Mouse (Mus musculus): ENCODE results near the gene Ap2b1. TPM values are rescaled to one million over a fixed set of nuclear protein-coding genes. Genes with fewer than 3 reads are reported as not detected.

Gene Ap2b1
- total RNA-seq (2023): 85.4 and 108 TPM in 2 replicates

DNA sequence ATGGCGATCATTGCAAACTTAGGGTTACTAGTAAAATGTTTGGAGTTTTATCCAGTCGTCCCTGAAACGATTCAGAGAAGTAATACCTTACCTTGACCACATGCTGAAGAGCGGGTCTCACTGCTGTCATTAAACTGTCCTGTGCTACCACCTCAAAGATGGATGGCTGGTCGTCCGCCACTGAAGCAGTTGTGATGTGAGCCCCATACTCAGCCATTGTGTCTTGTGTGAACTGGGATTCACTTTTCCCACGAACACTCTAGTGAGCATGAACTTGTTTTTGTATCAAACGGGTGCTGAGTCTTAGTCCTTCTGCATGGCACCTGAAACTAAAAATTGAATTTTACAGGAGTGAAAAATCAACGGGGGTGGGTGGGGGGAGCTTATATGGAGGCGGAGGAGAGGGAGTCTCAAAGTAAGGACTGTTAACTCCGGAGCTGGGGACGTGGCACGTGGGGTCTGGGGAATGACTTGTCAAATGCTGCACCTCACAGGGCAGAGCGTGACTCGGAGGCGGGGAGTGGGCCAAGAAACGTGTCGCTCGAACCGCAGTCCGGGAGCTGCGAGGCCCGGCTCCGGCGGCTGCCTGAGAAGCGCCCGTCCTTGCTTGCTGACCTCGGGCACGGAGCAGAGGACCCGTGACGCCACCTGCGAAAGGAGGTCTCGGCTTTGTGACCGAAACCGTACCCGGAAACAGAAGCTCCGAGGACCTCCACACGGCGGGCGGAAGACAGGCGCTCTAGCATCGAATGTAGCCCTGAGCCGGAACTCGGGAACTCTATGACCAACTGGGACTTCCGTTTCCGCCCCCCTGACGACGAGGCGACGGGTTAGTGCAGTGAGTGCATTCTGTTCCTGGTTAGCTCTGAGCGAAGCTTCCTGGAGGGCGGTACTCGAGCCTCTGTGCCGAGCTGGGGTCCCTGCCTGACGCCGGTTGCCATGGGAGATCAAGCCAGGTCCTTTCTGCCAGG, at the start of gene Ap2b1:
Gene Ap2b1 (plus strand): TSS at position 800 of the 971 bp plus-strand sequence.

DNA sequence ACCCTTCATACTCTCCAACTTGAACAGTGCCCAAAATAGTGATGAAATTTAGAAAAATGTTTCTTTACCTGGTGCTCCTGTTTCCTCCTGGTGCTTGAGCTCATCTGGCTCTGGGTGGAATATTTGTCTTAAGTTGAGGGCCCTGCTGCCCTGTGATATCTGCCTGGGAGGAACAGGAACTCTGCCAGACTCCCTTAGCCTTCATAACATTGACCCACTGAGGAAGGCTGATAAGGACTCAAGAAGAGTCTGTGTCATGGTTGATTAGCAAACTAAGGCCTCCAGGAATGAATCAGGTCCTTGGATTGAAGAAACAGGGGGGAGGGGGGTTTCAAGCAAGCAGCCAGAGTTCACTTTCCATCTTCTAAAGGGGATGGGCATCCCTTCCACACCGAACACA, 12.3 kb upstream of the Ap2b1 start, which contains the start of gene Slfn14:
Gene Slfn14 (minus strand): TSS at position 161 of the 400 bp plus-strand sequence.

DNA sequence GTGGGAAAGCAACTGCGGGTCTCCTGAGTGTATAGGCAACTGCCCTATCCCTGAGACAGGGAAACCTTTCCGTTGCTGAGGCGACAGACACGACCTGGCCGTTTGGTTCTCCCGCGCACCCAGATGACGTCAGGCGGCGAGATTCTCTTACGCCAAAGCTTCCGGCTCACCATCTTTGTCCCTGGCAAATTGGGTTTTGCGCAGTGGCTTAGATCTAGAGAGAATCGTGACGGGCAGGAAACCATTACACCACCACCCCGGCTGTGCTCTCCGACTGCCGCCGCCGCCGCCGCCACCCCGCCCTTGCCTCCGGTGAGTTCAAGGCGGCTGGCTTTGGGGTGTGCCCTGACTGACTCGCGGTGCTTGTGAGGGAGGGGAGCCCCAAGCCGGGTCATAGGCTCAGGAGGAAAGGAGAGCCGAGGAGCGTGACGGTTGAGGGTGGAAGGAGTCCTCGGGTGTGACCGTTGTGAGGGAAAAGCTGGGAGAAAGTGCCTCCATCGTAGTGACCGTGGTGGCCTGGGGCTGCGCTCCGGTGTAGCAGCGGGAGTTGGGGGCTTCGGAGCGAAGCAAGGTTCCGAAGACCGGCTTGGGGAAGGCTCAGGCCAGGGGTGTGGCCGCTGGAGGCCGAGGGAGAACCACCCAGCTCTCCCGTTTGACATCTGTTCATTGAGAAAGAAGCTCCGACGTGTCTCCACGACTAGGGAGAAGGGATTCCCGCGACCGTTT, 3.9 kb downstream of the Ap2b1 start, which contains the start of gene Pex12:
Gene Pex12 (minus strand): TSS at position 61 of the 726 bp plus-strand sequence.

DNA sequence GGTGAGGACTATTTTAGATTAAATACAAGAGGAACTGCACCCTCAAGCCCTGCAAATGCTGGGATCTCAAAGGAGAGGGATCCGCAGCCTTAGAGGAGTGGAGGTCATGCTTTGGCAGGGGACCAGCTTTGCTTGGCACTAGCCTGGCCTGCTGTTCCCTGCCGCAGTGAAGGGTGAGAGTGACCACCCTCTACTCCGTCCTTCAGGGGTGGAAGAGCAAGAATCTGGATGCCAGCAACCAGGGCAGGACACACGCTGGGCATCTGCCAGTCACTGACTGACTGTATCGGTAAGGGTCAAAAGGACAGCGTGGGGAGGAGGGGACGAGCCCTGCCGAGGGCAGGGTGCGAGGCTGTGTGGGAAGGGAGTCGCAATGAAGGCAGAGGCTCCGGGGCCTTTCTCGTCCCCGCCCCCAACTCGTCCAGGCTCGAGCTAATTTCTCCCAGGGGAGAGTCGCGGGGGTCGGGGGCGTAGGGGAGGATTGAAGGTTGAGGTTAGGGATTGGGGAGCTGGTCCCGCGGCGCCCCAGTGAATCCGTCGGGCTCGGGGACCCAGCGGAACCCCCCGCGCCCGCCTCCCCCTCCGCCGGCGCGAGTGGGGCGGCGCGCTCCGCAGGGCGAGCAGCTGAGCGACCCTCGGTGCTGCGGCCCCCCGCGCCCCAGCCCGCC, 110.4 kb downstream of the Ap2b1 start, which contains the start of gene Rasl10b:
Gene Rasl10b (plus strand): TSS at position 51 of the 668 bp plus-strand sequence.

DNA sequence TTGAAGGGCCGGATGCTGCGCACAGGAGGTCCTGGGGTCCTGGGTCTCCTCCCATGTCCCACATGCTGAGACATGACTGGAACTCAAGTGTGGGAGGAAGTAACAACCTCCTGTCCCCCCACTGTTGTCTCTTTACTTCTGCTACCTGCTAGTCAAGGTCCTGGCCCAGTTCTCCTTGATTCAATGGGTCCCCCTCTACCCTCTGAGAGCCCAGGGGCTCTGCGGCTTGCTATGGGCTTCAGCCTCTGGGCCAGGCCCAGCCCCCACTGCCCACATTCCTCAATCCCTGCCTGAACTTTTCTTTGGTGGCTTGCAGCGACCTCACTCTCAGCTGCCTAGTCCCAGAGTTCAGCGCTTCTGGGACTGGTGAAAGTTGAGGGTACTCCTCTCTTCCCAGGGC, 130.5 kb downstream of the Ap2b1 start, which contains the start of gene Gas2l2:
Gene Gas2l2 (minus strand): TSS at position 101 of the 400 bp plus-strand sequence.

DNA sequence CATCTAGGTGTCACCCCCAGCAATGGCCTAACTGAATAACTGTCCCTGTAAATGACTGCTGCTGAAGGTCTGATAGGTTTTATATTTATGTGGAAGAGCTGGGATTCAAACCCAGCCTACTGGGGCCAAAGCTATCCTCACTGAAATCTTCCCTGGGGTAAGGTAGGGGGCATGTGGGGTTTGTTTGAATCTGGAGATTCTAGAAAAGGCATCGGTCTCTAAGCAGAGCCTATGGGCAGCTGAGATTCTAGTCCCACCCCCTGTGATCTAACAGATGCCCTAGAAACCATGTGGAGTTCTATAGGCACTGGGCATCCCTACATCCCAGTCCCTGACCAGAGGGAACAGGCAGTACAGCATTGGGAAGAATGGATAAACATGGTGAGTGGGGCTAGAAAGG, 138.6 kb downstream of the Ap2b1 start, which contains the start of gene 1700020L24Rik:
Gene 1700020L24Rik (plus strand): TSS at position 301 of the 400 bp plus-strand sequence.

Other genes starting within 250 kb of the Ap2b1 start
- 434 and 462 TPM in 2 replicates for gene Slfn2, start 233.9 kb upstream of the Ap2b1 start, total RNA-seq (2023)
- gene Slfn1, start 182.2 kb upstream of the Ap2b1 start, total RNA-seq (2023): 87.4 and 137 TPM in 2 replicates
- gene Slfn4, start 123.8 kb upstream of the Ap2b1 start, total RNA-seq (2023): 600 and 744 TPM in 2 replicates
- gene Slfn3, start 107.7 kb upstream of the Ap2b1 start, total RNA-seq (2023): 70.1 and 85.9 TPM in 2 replicates
- not detected in 2 replicates for gene Slfn14, start 12.3 kb upstream of the Ap2b1 start, total RNA-seq (2023)
- gene Pex12, start 3.6 kb downstream of the Ap2b1 start, total RNA-seq (2023): 5.4 and 8.8 TPM in 2 replicates
- gene Rasl10b, start 110.1 kb downstream of the Ap2b1 start, total RNA-seq (2023): 0.25 and 0.54 TPM in 2 replicates
- not detected in 2 replicates for gene Gas2l2, start 130.4 kb downstream of the Ap2b1 start, total RNA-seq (2023)
- gene 1700020L24Rik, start 138.7 kb downstream of the Ap2b1 start, total RNA-seq (2023): 45.7 and 51.4 TPM in 2 replicates
- 1.5 and 1.7 TPM in 2 replicates for gene Mmp28, start 164.0 kb downstream of the Ap2b1 start, total RNA-seq (2023)
- gene Taf15, start 174.1 kb downstream of the Ap2b1 start, total RNA-seq (2023): 61.8 and 81.9 TPM in 2 replicates
- gene Heatr9, start 223.2 kb downstream of the Ap2b1 start, total RNA-seq (2023): not detected in 2 replicates
- not detected in 2 replicates for gene Ccl5, start 231.5 kb downstream of the Ap2b1 start, total RNA-seq (2023)